Mouse (Mus musculus) G1E-ER4 (cell line): ENCODE data around the gene Pgf. TPM values are rescaled to one million over a fixed set of nuclear protein-coding genes. Genes with fewer than 3 reads are reported as not detected.

Experiments used
- GATA1 ChIP-seq: IDR thresholded peaks from one replicate; pipeline ENCODE4 v1.8.0; 2012; ENCODE audit warnings: low read length, inconsistent platforms
- polyA plus RNA-seq: library from polyadenylated mRNA; stranded (reverse); fragments of >175 nt; gene quantifications from 2 replicates; pipeline ENCODE4 v1.2.3, GENCODE M21; 2012

The Pgf gene
- polyA plus RNA-seq, 1 experiment: not detected

- no peak for TF ChIP-seq GATA1
These were observed 31.2 kb downstream of the Pgf start for GRCm38 (mm10) chr12:85146355-85146754.

- TF ChIP-seq GATA1: no peak
These were observed 32.0 kb downstream of the Pgf start for GRCm38 (mm10) chr12:85145630-85146029.

GRCm38 (mm10) chr12:85144821-85145220 is 32.8 kb downstream of the Pgf start:
- TF ChIP-seq GATA1: no peak

GRCm38 (mm10) chr12:85142803-85143202 is 34.8 kb downstream of the Pgf start:
- TF ChIP-seq GATA1: no peak

GRCm38 (mm10) chr12:85141096-85141495 is 36.5 kb downstream of the Pgf start:
- no peak for TF ChIP-seq GATA1

GRCm38 (mm10) chr12:85140036-85140701 is 37.4 kb downstream of the Pgf start:
- TF ChIP-seq GATA1: no peak

GRCm38 (mm10) chr12:85136627-85137026 is 41.0 kb downstream of the Pgf start:
- no peak for TF ChIP-seq GATA1

GRCm38 (mm10) chr12:85135513-85136470 is 41.8 kb downstream of the Pgf start:
- no peak for TF ChIP-seq GATA1

GRCm38 (mm10) chr12:85134043-85134794 is 43.4 kb downstream of the Pgf start:
- no peak for TF ChIP-seq GATA1

- TF ChIP-seq GATA1: no peak
These were observed 46.2 kb downstream of the Pgf start for GRCm38 (mm10) chr12:85131361-85131760.

GRCm38 (mm10) chr12:85129426-85129978 is 48.1 kb downstream of the Pgf start:
- TF ChIP-seq GATA1: no peak

- no peak for TF ChIP-seq GATA1
These were observed 50.5 kb downstream of the Pgf start for GRCm38 (mm10) chr12:85126986-85127603.

GRCm38 (mm10) chr12:85124751-85125150 is 52.8 kb downstream of the Pgf start:
- TF ChIP-seq GATA1: no peak

- no peak for TF ChIP-seq GATA1
These were observed 53.9 kb downstream of the Pgf start for GRCm38 (mm10) chr12:85123645-85124044.

GRCm38 (mm10) chr12:85123108-85123530 is 54.5 kb downstream of the Pgf start:
- no peak for TF ChIP-seq GATA1
